Mouse (Mus musculus): ENCODE measurements around the gene Gm29427. TPM values are rescaled to one million over a fixed set of nuclear protein-coding genes. Genes with fewer than 3 reads are reported as not detected.
"Not testable (repeated sequence)": the region's sequence is repeated elsewhere in the genome, so short reads cannot be mapped to it uniquely, and the experiment has no call there.

Gene Gm29427
- polyA plus RNA-seq, 1 experiment from 2014 or later = not detected

DNA sequence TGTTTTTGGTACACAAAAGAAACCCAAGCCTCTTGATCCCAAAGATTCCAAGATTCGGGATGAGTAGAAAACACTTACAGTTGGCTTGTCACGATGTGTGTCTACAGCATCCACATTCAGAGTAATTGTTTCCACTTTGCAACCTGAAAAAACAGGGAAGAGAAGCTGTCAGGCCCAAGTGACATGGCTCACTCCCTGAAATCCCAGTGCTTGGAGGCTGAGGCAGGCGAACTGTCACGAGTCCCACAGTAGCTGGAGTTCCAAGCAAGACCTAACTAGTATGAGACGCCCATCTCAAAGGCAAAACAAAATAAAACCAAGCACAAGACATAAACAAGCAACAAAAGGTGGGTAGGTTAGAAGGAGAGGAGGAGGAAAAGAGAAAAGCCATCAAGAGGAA lies 17.0 kb downstream of the Gm29427 start:
- Histone ChIP-seq H3K36me3 (replicated peaks; ENCODE audit: control insufficient read depth, insufficient read depth) (peaks cover 90% of the 10 kb centered on the region), H3K4me2 (replicated peaks) (no peak overlapping the region), H3K4me1 (replicated peaks; ENCODE audit: control insufficient read depth, insufficient read depth, low read length) (no peaks in the 10 kb centered on the region), H3K9ac (no peak overlapping the region), H3K4me3 (replicated peaks; ENCODE audit: low read length) (no peak overlapping the region), H3K27me3 (ENCODE audit: control insufficient read depth, insufficient read depth, low read length) (no peaks in the 10 kb centered on the region), H3K9me3 (ENCODE audit: control insufficient read depth, low read length) (no peaks in the 10 kb centered on the region), H3K27ac (no peak overlapping the region)
- WGBS = 92% methylated on average over 5 of the region's 5 CpGs
- no peak for ATAC-seq (ENCODE audit: low FRiP score)
- DNase-seq (ENCODE audit: low spot score) = no peak

DNA sequence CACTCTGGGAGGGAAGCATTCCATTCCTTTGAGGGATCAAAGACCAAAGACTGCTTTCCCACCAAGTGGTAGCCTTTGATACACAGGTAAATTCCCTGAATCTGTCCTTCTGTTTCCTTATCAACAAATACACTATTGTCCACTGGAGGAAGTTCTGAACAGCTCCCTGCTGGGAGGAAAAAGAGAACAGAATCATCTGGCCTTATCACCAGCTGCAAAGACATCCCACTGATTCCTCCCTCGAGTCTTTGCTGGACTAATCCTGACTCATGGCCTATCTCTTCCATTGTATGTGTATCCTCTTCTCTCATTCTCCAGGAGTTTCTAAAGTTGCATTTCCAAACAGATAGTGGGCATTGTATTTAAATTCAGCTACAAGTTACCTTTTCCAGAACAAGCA lies 31.7 kb downstream of the Gm29427 start:
- Histone ChIP-seq H3K9me3 (ENCODE audit: control insufficient read depth, low read length) (no peaks in the 10 kb centered on the region), H3K4me3 (replicated peaks; ENCODE audit: low read length) (no peak overlapping the region), H3K4me2 (replicated peaks) (no peak overlapping the region), H3K36me3 (replicated peaks; ENCODE audit: control insufficient read depth, insufficient read depth) (no peaks in the 10 kb centered on the region), H3K9ac (no peak overlapping the region), H3K27me3 (ENCODE audit: control insufficient read depth, insufficient read depth, low read length) (no peaks in the 10 kb centered on the region), H3K4me1 (replicated peaks; ENCODE audit: control insufficient read depth, insufficient read depth, low read length) (no peaks in the 10 kb centered on the region), H3K27ac (no peak overlapping the region)
- DNase-seq (ENCODE audit: low spot score) (no peak), ATAC-seq (ENCODE audit: low FRiP score) (no peak)
- WGBS = 48% methylated on average over 1 of the region's 1 CpGs

DNA sequence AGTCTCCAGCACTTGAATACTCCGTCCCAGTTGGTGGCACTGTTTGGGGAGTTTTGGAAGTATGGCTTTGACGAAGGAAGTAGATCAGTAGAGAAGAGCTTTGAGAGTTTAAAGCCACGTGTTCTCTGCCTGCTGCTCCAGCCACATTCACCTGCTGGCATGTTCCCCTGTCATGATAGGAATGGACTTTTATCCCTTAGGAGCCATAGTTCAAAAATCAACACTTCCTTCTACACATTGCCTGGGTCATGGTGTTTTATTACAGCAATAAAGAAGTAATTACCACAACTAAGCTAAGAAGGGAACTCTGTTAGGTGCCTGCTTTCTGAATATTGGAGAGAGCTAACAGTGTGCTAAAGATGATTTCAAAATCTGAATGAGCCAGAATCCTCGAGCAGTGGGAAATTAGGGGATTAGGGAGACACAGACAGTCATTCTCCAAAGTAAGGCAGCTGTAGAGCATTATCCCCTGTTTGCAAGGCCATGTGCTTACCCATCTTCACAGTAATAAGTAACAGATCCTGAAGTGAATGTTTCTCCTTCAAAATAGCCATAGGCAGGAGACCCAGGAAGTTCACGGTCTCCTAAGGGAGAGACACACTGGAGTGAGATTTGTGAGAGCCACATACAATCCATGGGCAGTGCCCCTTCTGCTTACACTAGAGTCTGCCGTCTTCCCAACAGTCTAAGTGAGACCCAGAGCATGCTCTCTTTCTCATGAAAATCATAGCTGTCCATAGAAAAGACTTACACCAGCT lies 33.8 kb downstream of the Gm29427 start:
- ATAC-seq (ENCODE audit: low FRiP score) = no peak
- H3K9me3 ChIP-seq (ENCODE audit: control insufficient read depth, low read length) = no peaks in the 10 kb centered on the region
- WGBS = 81% methylated on average over 6 of the region's 6 CpGs
- no peak overlapping the region for H3K4me3 ChIP-seq (replicated peaks; ENCODE audit: low read length)
- H3K4me2 ChIP-seq (replicated peaks) = no peak overlapping the region
- H3K27me3 ChIP-seq (ENCODE audit: control insufficient read depth, insufficient read depth, low read length) = no peaks in the 10 kb centered on the region
- DNase-seq (ENCODE audit: low spot score) = no peak
- H3K27ac ChIP-seq = no peak overlapping the region
- no peak overlapping the region for H3K9ac ChIP-seq
- H3K4me1 ChIP-seq (replicated peaks; ENCODE audit: control insufficient read depth, insufficient read depth, low read length) = no peaks in the 10 kb centered on the region
- no peaks in the 10 kb centered on the region for H3K36me3 ChIP-seq (replicated peaks; ENCODE audit: control insufficient read depth, insufficient read depth)

DNA sequence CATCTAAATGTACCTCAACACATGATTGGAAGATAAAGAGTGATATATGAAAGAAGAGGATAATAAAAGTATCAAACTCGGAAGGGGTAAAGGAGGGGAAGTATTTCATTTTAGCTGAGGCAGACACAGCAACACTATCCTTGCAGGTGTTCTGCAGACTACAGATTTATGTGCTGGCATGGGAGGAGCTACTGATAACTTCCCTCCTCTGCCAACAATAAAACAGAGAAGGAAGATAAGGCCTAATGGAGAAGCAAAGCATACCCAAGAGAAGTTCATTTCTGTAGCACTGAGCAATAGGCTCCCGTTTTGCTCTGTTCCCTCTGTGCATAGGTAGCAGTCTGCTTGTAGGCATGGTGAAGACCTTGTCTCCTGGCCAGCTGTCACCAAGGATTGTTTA lies 34.5 kb downstream of the Gm29427 start:
- WGBS = 81% methylated on average over 2 of the region's 2 CpGs
- DNase-seq (ENCODE audit: low spot score) (no peak), ATAC-seq (ENCODE audit: low FRiP score) (no peak)
- Histone ChIP-seq H3K4me1 (replicated peaks; ENCODE audit: control insufficient read depth, insufficient read depth, low read length) (no peaks in the 10 kb centered on the region), H3K4me3 (replicated peaks; ENCODE audit: low read length) (no peak overlapping the region), H3K9ac (no peak overlapping the region), H3K4me2 (replicated peaks) (no peak overlapping the region), H3K36me3 (replicated peaks; ENCODE audit: control insufficient read depth, insufficient read depth) (no peaks in the 10 kb centered on the region), H3K27me3 (ENCODE audit: control insufficient read depth, insufficient read depth, low read length) (no peaks in the 10 kb centered on the region), H3K9me3 (ENCODE audit: control insufficient read depth, low read length) (no peaks in the 10 kb centered on the region), H3K27ac (no peak overlapping the region)

- DNase-seq (ENCODE audit: low spot score) (no peak), ATAC-seq (ENCODE audit: low FRiP score) (no peak)
- Histone ChIP-seq H3K9ac (no peak overlapping the region), H3K4me1 (replicated peaks; ENCODE audit: control insufficient read depth, insufficient read depth, low read length) (no peaks in the 10 kb centered on the region), H3K4me3 (replicated peaks; ENCODE audit: low read length) (no peak overlapping the region), H3K27me3 (ENCODE audit: control insufficient read depth, insufficient read depth, low read length) (no peaks in the 10 kb centered on the region), H3K9me3 (ENCODE audit: control insufficient read depth, low read length) (no peaks in the 10 kb centered on the region), H3K36me3 (replicated peaks; ENCODE audit: control insufficient read depth, insufficient read depth) (no peaks in the 10 kb centered on the region), H3K4me2 (replicated peaks) (no peak overlapping the region), H3K27ac (no peak overlapping the region)
- WGBS = 90% methylated on average over 2 of the region's 2 CpGs
Observed at GRCm38 (mm10) chr1:130678551-130678950, 37.0 kb downstream of the Gm29427 start.

DNA sequence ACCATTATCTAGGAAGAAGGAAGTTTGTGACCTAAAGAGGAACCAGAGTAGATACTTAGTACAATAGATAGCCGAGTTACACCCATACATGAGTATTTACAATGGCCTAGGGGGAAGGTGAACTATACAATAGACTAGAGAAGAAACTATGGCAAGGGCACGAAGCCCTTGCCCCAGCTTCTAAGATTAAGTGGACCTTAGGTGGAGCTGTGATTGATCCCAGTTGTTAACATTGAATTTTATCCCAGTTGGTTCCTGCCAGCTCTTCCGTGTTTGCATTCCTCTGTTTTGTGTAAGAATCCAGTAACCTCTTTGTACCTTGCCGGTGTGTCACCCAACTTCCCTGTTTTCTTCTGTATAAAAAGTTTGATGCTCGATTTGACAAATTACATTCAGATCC lies 52.0 kb downstream of the Gm29427 start:
- H3K36me3 ChIP-seq (replicated peaks; ENCODE audit: control insufficient read depth, insufficient read depth); ATAC-seq (ENCODE audit: low FRiP score); H3K27ac ChIP-seq; H3K9me3 ChIP-seq (ENCODE audit: control insufficient read depth, low read length); H3K4me3 ChIP-seq (replicated peaks; ENCODE audit: low read length); H3K9ac ChIP-seq; H3K4me1 ChIP-seq (replicated peaks; ENCODE audit: control insufficient read depth, insufficient read depth, low read length); DNase-seq (ENCODE audit: low spot score); H3K27me3 ChIP-seq (ENCODE audit: control insufficient read depth, insufficient read depth, low read length); H3K4me2 ChIP-seq (replicated peaks): not testable (repeated sequence)
- 89% methylated on average over 5 of the region's 5 CpGs for WGBS

DNA sequence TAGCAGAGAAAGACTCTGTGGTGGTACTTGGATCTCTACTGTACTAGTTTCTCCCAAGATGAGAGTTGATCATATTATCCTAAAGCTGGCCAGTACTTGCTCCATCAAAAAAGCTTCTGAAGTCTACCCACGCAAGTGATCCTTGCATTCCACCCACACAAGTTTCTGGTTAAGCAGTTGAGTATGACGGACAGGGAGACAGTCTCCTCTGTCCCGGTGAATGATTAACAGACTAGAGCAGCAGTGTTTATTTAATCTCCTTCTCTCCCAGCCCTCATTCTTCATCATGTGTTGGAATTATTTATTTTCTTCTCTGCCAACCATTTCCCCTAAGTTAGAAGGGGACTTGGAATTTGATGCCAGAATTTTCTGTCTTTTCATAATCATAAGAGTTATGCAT lies 54.1 kb downstream of the Gm29427 start, which contains the start of gene C4bp:
TSS of gene C4bp (minus strand) at position 179 of the 400 bp plus-strand sequence.
- ATAC-seq (ENCODE audit: low FRiP score) (no peak), DNase-seq (ENCODE audit: low spot score) (no peak)
- Histone ChIP-seq H3K9ac (no peak within 1 kb of the TSS), H3K27ac (no peak within 1 kb of the TSS), H3K27me3 (ENCODE audit: control insufficient read depth, insufficient read depth, low read length) (no peaks in the 10 kb centered on the region), H3K9me3 (ENCODE audit: control insufficient read depth, low read length) (no peaks in the 10 kb centered on the region), H3K4me3 (replicated peaks; ENCODE audit: low read length) (no peak within 1 kb of the TSS), H3K4me1 (replicated peaks; ENCODE audit: control insufficient read depth, insufficient read depth, low read length) (no peaks in the 10 kb centered on the region), H3K36me3 (replicated peaks; ENCODE audit: control insufficient read depth, insufficient read depth) (no peaks in the 10 kb centered on the region), H3K4me2 (replicated peaks) (no peak within 1 kb of the TSS)
- 90% methylated on average over 3 of the region's 3 CpGs for WGBS

- DNase-seq (ENCODE audit: low spot score); H3K9ac ChIP-seq; H3K27me3 ChIP-seq (ENCODE audit: control insufficient read depth, insufficient read depth, low read length); H3K9me3 ChIP-seq (ENCODE audit: control insufficient read depth, low read length); H3K4me1 ChIP-seq (replicated peaks; ENCODE audit: control insufficient read depth, insufficient read depth, low read length); H3K27ac ChIP-seq; H3K4me2 ChIP-seq (replicated peaks); H3K36me3 ChIP-seq (replicated peaks; ENCODE audit: control insufficient read depth, insufficient read depth); ATAC-seq (ENCODE audit: low FRiP score); H3K4me3 ChIP-seq (replicated peaks; ENCODE audit: low read length): not testable (repeated sequence)
- 46% methylated on average over 5 of the region's 5 CpGs for WGBS
Observed at GRCm38 (mm10) chr1:130659641-130660040, 56.0 kb downstream of the Gm29427 start.

DNA sequence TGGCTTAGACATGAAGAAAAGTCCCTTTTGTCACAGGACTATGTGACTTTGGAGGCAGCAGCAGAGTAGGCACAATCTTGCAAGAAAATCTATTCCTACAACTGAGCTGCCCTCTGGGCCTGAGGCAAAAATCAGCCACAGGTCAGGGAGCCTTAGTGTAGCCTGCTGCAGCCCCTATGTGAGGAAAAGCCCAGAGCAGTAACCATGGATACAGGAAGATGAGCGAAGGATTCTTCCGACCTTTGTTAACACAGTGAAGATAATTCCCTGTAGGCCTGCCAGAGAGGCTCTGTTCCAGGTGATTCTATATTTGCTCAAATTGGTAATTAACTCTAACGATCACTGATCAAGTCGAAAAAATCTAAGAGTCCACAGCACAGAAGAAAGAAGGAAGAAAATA lies 71.5 kb downstream of the Gm29427 start:
- H3K4me3 ChIP-seq (replicated peaks; ENCODE audit: low read length) = no peak overlapping the region
- no peak overlapping the region for H3K9ac ChIP-seq
- no peak overlapping the region for H3K27ac ChIP-seq
- no peak overlapping the region for H3K4me2 ChIP-seq (replicated peaks)
- no peaks in the 10 kb centered on the region for H3K36me3 ChIP-seq (replicated peaks; ENCODE audit: control insufficient read depth, insufficient read depth)
- no peak for DNase-seq (ENCODE audit: low spot score)
- 49% methylated on average over 4 of the region's 4 CpGs for WGBS
- H3K9me3 ChIP-seq (ENCODE audit: control insufficient read depth, low read length) = no peaks in the 10 kb centered on the region
- no peak for ATAC-seq (ENCODE audit: low FRiP score)
- H3K27me3 ChIP-seq (ENCODE audit: control insufficient read depth, insufficient read depth, low read length) = no peaks in the 10 kb centered on the region
- no peaks in the 10 kb centered on the region for H3K4me1 ChIP-seq (replicated peaks; ENCODE audit: control insufficient read depth, insufficient read depth, low read length)

- no peaks in the 10 kb centered on the region for H3K4me1 ChIP-seq (replicated peaks; ENCODE audit: control insufficient read depth, insufficient read depth, low read length)
- no peak overlapping the region for H3K4me3 ChIP-seq (replicated peaks; ENCODE audit: low read length)
- no peak overlapping the region for H3K4me2 ChIP-seq (replicated peaks)
- H3K27me3 ChIP-seq (ENCODE audit: control insufficient read depth, insufficient read depth, low read length) = no peaks in the 10 kb centered on the region
- H3K36me3 ChIP-seq (replicated peaks; ENCODE audit: control insufficient read depth, insufficient read depth) = no peaks in the 10 kb centered on the region
- no peak overlapping the region for H3K27ac ChIP-seq
- H3K9ac ChIP-seq = no peak overlapping the region
- ATAC-seq (ENCODE audit: low FRiP score) = no peak
- no peaks in the 10 kb centered on the region for H3K9me3 ChIP-seq (ENCODE audit: control insufficient read depth, low read length)
- no peak for DNase-seq (ENCODE audit: low spot score)
Observed at GRCm38 (mm10) chr1:130640967-130641366, 74.6 kb downstream of the Gm29427 start.
